Mouse (Mus musculus): ENCODE measurements around the gene Cryz. TPM values are rescaled to one million over a fixed set of nuclear protein-coding genes. Genes with fewer than 3 reads are reported as not detected.

Gene Cryz
- total RNA-seq (2021): 10 to 100 TPM; 20.9 to 29.6 TPM
- long read RNA-seq, experiment 1, transcript Cryz-208 (9 exons, 2,505 nt): major isoform, 29 of 30 reads
- long read RNA-seq, experiment 1, partial matches to known transcripts: 0 of 30 reads
- long read RNA-seq, experiment 1, other reads (novel, unspliced or antisense): 1 of 30 reads
- long read RNA-seq, experiment 2, transcript Cryz-208 (9 exons, 2,505 nt): major isoform, 57 of 64 reads
- long read RNA-seq, experiment 2, partial matches to known transcripts: 1 of 64 reads
- long read RNA-seq, experiment 2, other reads (novel, unspliced or antisense): 6 of 64 reads

DNA sequence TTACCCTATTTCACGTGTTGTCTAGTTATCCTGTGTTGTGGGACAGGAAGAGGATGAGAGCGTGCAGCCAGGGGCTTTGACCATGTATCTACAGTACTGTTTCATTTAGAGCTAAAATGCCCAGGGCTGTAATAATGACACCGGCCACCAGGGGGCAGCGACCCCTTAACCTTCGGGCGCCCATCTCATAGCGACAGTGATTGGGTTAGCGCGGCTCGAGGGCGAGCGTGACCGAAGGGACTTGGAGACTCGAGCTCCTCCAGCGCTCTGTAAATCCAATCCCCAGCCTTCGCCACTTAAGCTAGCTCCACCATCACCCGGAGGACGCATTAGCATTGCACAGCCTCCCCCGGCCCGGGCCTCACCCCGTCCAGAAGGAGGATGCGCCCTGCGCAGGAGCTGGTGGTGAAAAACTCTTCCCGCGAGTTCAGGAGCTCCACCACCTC, at the start of gene Cryz:
TSS of gene Cryz (plus strand) at position 224 of the 446 bp plus-strand sequence.
- peak; percentile 92 to 93 for DNase-seq (ENCODE audit: low spot score in 2 of 2)

DNA sequence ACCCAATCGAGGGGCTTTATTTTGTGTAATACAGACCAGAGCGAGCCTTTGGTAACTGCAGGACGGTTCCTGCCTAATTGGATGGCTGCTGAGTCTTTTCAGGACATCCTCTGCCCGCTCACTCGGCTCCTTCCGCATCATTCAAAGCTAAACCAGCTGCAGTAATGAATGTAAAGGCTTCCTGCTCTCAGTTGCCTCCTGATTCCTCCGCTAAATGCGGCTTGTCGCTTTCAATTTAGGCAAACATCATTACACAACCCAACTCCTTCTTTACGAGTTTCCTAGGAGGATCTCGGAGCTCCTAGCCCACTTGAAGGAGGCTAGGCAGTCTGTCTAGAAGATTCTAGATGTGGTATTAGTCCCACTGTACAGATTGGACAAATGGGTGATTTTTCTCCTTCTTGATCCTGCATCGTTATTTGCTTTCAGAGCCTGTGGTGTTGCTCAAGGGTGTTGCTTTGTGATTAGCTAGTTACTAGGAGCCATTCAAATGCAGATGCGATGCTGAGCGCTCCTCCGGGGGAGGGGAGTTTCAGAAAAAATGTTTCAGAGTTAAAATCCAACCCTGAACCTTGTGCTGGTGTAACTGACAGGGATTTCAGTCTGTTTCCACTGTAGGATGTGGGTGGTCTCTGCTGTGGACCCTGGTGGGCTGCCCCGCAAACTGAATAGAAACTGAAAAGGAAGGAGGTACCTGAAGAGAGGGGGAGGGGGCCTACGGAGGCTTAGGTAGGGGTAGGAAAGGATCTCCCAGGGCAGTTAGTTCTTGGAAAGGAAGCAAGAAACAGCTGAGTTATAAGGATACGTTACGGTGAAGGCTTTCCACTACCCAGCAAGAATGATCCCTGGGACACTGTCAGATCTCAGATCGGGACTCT, 48.7 kb upstream of the Cryz start:
- no peak for DNase-seq (ENCODE audit: low spot score in 2 of 2)

DNA sequence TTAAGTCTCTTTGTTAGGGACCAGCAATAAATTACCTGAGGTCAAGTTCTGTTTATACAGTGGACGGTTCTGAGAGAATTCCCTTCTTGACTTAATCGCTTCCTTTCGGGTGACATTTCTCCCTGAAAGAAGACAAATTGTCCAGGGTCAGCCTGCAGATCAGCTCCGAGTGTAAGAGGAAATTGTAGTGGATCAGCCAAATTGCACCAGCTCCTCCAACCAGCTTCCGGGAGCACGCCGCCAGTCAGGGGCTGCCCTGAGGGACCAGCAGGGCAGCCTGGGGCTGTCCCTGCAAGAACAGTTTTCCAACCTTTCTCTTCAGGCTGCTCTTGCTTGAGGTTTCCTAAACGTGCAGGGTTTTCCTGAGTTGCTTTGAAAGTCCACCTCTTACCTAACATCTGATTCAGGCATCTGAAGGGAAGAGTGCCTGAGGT, 47.6 kb upstream of the Cryz start:
- DNase-seq (ENCODE audit: low spot score in 2 of 2): peak in 1 of 2 experiments; percentile 3

DNA sequence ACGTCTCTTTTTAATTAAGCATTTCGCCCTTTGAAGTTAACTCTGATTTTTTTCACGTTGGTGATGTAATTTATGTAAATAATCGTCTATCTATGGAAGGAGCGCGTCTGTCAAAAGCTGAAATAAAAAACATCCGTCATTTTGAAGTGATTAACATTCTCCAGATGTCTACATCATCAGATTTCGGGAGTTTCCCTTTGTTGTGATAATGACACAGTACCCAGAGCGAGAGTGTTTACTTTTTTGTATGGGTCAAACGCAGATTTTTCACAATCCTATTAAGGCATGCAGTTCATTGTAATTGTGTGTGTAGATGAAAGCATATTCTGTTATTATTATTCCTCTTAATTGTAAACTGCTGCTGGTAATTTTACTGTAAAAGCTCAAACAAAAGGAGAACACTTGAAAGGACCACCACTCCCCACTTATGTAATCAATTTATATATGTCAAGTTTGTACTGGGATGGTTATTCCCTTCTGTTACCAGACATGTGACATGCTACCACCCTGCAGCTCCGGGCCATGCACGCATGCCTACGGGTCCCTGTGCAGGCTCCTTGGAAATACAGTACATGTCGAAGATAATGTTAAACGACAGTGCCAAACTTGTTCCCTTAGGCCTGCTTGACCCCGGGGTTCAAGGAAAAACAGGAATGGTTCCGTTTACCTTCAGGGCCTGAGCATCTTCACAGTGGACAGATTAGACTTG, 46.0 kb upstream of the Cryz start:
- DNase-seq (ENCODE audit: low spot score in 2 of 2): no peak

DNA sequence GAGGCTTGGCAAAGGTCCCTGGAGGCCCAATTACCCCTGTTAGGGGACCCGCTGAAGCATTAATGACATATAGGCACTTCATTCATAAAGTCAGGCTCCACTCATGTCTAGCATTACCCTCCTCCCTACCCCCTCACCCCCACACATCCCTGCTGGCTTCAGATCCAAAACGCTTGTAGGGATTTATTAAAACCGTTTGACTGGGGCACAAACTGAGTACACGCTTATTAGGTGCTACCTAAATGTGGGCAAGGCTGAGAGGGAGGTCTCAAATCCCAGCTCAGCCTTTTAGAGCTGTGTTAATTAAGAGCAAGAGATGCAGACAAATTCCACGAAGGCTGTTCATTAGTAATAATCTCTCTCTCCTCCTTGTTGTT, 45.5 kb upstream of the Cryz start:
- no peak for DNase-seq (ENCODE audit: low spot score in 2 of 2)

DNA sequence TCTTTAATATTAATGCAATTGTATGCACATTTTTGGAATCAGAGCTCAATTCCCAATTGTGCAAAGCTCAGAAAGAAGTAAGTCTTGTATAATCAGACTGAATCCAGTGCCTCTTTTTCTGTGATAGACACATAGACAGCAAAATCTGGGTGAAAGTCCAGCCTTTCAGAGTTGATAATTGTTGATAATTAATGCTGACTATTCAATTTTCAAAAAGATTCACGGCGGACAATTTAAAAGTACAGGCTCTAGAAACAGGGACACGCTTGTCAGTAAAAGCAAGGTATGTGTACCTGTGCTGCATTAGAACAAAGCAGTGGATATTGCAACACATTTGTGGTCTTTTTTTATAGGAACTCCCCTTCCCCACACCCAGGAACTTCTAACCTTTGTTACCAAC, 34.3 kb upstream of the Cryz start:
- no peak for DNase-seq (ENCODE audit: low spot score in 2 of 2)

DNA sequence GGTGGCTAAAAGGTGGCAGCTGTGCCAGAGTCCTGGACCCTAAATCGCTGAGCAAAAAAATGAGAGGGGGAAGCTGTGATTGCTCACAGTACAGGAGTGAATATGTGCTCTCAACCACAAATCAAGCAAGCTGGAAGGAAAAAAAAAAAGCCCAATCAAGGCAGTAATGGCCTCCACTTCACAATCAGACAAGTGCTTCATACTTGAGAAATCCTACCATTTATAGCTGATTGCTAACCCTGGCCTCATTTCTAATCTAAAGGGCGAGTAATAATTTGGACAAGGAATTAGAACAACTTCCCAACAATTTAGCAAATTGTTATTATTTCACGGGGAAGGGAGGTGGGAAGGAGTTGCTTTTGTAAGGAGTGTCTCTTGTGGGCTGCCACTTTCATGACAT, 31.1 kb upstream of the Cryz start:
- no peak for DNase-seq (ENCODE audit: low spot score in 2 of 2)

DNA sequence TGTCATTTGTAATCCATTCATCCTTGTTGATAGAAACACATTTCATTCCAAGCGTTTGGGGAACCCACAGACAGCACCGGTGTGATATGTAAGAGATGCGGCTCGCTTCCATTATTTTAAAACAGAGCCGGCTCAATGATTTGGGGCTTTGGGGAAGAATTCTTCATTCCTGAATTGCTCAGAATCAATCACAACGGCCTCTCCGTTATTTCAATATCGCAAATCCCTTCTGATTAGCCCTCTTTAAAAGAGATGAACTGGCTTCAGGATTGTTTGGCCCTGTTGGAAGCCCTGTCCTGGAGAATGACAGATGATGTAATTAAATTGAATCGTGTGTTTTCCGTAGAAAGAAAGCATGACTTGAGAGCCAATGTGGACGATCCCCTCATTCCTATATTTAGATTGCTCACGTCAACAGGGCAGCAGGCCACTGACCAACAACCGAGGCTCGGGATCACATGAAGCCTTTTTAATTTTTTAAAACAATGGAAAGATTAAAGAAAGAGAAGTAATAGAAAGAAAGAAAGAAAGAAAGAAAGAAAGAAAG, 26.4 kb upstream of the Cryz start:
- DNase-seq (ENCODE audit: low spot score in 2 of 2): no peak

DNA sequence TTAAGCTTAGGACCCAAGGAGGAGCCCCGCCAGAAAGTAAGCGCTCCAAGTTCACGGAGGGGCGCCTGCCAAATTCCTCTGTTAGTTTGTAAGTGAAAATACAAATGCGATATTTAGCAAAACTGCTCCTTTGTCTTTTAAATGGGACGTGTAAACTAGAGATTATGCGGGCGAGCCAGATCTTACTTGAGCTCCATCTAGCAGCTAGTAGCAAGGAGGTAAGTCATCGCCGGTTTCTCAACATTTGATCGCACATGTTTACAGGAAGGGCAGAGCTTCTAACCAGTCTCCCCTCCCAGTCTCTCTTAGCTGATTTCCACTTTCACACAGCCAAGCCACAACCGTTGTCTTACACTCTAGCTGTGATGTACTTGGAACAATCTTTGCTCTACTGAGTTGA, 25.7 kb upstream of the Cryz start:
- DNase-seq (ENCODE audit: low spot score in 2 of 2): no peak

DNA sequence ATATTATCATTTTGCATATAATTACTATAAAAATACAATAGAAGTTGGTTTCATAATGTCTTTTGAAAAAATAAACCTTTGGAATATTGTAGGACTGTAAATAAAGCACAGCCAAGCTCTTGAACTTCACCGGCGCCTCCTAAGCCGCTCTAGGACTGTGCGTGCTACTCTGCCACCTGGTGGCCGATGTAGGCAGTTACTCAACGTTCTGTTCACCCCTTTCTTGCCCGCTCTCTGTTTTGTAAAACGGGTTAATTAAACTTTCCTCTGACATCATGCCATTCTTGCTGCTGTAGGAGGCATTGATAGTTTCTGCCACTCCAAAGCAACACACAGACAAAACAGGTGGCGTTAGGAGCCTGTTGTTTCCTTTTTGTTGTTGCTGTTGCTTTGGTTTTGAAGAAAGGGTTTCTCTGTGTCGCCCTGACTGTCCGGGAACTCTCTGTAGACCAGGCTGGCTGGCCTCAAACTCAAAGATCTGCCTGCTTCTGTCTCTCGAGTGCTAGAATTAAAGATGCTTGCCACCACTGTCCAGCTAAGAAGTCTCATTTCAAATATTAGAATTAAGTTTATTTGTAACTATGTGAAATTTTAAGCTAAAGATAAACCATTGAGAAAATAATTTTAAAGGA, 24.1 kb upstream of the Cryz start:
- peak; percentile 56 to 67 for DNase-seq (ENCODE audit: low spot score in 2 of 2)

DNA sequence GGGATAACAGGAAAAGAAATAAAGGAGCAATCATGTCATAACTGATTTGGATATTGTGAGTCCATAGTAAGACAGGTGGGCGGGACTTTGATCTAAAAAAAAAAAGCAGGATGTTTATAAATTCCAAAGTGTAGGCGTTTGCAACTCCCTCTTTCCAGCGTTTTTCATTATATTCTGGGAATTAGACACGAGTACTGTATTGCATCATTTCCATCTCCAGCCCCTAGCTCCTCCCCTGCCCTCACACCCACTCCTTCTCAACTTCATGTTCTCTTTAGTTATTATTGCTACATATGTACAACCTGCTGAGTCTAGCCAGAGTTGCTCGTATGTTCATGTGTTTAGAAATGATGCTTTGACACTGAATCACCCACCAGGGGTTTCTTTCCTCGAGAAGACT, 22.8 kb upstream of the Cryz start:
- no peak for DNase-seq (ENCODE audit: low spot score in 2 of 2)

DNA sequence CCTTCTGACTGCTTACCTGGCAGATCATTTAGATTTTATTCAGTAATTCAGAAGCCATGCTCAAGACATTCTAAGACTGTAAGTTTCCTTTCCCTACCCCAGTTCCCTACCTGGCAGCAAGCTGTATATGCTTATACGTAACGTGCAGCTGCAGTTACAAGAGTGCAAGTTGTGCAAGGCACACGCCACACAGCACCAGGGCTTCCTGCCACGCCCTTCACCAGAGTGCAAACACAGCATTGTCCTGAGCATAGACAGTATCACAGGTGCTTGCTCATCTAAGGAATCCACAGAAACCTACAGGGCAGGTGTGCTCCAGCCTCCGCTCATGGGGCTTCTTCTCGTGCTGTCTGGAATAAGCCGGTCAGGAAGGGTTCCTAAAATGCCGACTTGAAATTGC, 18.6 kb upstream of the Cryz start:
- DNase-seq (ENCODE audit: low spot score in 2 of 2): no peak

DNA sequence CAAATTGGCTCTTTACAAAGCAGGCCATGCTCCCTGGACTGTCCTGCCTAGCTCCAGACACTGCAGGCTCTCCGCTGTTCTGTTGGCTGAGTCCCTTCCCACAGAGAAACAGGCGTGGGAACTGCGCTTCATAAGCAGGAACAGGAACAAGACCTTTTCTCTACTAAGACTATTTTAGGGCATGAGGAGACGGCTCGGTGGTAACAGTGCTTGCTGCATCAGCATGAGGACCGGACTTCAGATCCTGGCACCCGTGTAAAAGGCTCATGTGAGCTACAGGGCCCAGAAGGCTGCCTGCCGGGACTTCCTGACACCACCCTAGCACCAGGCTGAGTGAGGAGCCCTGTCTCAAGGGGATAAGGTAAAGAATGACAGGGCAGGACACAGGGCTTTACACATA, 12.2 kb upstream of the Cryz start:
- no peak for DNase-seq (ENCODE audit: low spot score in 2 of 2)

DNA sequence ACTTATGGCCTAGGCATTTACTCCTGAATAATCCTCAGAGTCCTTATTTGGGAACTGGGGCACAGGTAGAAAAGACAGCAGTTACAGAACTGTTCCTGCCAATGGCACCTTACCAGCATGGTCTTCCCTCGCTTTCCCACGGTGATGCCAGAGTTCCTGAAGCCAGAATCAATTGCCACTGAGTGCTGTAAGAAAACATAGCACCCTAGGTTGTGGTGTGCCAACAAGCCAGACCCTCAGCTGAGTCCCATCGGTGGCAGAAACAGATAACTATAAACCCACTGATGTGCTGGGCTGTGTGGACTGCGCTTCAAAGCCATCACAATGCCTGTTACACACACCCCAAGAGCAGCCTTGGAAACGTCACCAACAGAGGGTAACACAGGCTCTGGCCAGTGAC, 5.5 kb upstream of the Cryz start:
- DNase-seq (ENCODE audit: low spot score in 2 of 2): no peak

DNA sequence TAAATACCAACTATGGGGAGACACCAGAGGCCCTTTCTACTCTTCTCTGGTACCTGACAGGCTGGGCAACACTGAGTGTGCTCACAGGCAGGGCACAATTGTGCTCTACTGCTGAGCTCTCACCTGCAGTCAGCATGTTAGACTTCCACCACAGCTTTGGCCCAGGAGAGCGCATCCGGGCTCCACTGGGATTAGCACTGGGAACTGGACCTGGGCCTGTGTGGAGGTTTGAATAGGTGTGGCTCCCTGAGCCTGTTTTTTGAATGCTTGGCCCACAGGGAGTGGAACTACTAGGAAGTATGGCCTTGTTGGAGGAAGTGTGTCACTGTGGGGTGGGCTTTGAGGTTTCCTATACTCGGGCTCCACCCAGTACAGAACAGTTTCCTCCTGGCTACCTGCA, 4.9 kb upstream of the Cryz start:
- DNase-seq (ENCODE audit: low spot score in 2 of 2): no peak

DNA sequence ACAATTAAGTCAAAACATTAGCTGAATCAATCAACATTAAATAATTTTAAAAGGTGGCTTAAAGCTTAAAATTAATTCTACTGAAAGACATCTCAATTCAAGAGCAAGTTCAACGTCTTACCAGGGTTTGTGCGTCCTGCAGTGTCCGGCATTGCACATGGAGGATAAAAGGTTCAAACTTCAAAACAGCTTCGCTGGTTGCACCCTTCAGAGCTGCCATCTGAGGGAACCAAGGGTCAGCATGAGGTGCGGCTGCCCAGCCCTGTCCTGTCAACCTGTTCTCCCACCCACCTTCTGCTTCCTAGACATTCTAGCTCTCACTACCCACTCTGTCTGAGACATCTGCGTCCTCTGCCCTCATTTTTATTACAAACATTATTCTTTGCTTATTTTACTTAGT, 2.9 kb upstream of the Cryz start:
- DNase-seq (ENCODE audit: low spot score in 2 of 2): no peak

DNA sequence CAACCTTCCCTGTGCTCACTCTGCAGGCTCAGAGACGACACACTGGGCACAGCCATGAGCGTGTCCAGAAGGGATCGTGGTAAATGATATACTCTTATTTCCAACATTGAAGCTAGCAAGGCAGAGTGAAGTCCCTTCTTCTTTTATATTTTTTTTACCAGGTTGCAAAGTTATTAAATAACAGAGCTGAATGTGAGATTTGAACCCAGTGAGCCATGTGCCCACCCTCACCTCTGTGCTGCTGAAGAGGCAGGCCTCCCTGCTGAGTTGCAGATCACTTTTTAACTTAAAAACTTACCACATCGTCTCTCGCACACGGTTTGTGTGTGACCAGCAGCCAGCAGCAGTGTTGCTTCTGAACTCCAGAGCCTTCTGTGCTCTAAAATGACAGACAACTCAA, 2.4 kb upstream of the Cryz start:
- no peak for DNase-seq (ENCODE audit: low spot score in 2 of 2)

DNA sequence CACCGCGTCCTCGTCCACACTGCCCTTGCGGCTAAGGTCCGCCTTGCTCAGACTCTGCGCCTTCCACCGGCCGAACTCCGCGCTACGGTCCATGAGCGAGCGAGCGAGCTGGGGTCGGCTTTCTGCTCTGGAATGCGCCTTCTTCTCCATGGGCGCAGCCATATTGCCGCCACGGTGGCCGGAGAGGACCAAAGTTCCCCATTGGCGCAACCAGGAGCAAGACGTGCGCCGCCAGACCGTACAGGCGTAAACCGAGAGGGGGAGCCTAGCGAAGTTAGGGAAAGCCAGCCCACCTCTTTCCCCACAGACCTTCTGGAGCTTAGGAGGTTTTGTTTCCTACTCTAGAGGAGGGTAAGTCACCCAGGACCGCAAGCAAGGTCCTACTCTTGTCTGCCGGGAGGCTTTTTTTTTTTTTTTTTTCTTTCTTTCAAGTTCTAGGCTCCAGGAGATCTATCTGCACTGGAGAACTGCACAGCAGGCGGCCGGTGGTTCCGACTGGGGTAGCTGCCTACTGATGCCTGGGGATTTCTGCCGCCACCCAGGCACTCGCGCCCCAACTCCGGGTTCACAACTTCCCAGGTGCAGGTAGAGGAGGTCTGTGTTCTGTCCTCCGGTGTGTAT, 533 bp downstream of the Cryz start, which contains the start of gene Tyw3:
TSS of gene Tyw3 (minus strand) at position 171 of the 621 bp plus-strand sequence.
- peak; percentile 99 to 100 for DNase-seq (ENCODE audit: low spot score in 2 of 2)

DNA sequence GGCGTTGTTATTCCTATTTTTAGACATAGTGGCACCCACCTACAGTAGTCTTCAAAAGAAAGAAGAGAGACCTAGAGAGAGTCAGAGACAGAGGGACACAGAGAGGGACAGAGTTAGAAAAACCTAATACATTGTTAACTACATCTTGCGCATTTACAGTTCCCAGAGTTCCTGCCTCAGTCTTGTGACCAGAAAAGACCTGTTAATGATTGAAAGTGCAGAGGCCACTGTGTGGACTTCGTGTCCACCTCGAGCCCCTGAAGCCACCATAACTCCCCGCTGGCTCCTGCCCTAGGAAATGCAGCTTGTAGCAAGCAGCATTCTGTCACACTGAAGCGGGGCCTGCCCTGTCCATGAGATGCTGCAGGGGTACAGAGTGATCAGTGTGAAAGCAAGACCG, 1.1 kb downstream of the Cryz start:
- DNase-seq (ENCODE audit: low spot score in 2 of 2): no peak

DNA sequence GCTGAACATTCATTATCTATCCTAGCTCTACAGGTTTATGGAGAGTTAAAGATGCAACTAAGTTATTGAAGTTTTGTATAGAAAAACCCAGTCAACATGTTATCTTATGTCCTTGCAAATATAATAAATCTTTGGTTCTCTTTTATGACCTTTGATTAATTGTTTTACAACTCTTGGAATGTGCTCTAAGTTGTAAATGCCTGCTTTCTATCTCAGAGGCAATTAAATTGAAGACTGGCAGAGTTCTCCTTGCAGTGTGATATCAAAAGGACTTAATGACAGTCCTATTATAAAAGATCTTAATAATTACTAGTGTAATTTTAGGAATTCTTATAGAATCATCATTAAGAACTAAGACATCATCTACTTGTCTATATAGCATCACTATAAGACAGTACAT, 5.6 kb downstream of the Cryz start:
- DNase-seq (ENCODE audit: low spot score in 2 of 2): no peak

DNA sequence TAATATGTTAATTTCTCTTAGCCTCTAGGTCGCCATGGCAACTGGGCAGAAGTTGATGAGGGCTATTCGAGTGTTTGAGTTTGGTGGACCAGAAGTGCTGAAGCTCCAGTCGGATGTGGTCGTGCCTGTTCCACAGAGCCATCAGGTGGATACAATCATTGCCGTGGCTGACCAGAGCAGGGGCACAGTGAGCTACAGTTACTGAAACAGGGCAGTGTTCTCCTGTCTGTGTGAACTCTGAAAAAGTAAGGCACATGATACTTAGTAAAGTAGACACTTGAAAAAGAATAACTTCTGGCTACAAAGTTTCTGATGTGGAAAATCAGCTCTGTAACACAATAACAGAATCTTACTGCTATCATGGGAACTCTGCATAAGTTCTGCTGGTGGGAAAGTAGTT, 8.4 kb downstream of the Cryz start:
- DNase-seq (ENCODE audit: low spot score in 2 of 2): no peak
